Mouse (Mus musculus): ENCODE data around the gene Mup2.
"Not testable (repeated sequence)": the region's sequence is repeated elsewhere in the genome, so short reads cannot be mapped to it uniquely, and the experiment has no call there.

The Mup2 gene

DNA sequence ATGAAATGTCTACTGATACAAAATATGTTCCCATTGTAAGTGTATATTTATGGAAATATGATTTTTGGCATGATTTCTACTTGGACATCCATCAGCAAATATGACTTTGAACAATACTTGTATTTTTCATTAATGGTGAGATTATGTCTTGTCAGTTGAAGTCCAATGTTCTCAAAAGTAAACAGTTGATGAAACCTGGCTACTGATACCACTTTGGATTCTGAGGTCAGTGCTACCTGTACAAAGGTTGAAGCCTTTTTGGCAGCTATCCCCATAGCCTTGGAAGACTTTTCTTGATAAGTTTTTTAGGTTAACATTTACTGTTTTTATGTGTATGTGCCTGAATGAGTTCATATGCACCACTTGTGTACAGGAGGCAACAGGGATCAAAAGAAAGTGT is at the start of gene Mup2:
TSS of gene Mup2 (minus strand) at position 101 of the 400 bp plus-strand sequence.
- DNase-seq (ENCODE audit: low spot score), result not testable (repeated sequence)
